In genomic region chr13:53052188-53052587, GRCm38 (mm10) we compare ENCODE assay signal across 31 mouse cellular contexts.
"Had no signal": no experiment of that assay in that cellular context is flagged by ENCODE, and none has a peak within 500 bp of the region (broad histone marks: within the 10 kb centered on the region; RNA-seq: fewer than 3 reads in every experiment).

No protein-coding gene starts in this region.

- H3K9ac ChIP-seq: limb, embryonic 12.5 days; limb, embryonic 13.5 days; limb, embryonic 15.5 days; liver, embryonic 12.5 days; liver, embryonic 13.5 days; liver, embryonic 14.5 days; liver, embryonic 15.5 days; liver, postnatal 0 days; lung, embryonic 14.5 days; lung, embryonic 15.5 days; midbrain, embryonic 12.5 days; midbrain, embryonic 13.5 days; midbrain, embryonic 15.5 days had no signal

- ATAC-seq: liver, embryonic 12.5 days; liver, postnatal 0 days; lung, postnatal 0 days; midbrain, embryonic 13.5 days; midbrain, embryonic 15.5 days; midbrain, embryonic 16.5 days had no signal

- H3K9me3 ChIP-seq: limb, embryonic 10.5 days; limb, embryonic 13.5 days; limb, embryonic 15.5 days; liver, embryonic 12.5 days; liver, embryonic 13.5 days; liver, embryonic 15.5 days; lung, embryonic 15.5 days; midbrain, embryonic 10.5 days; midbrain, embryonic 12.5 days; midbrain, embryonic 13.5 days; midbrain, embryonic 15.5 days had no signal

- H3K27ac ChIP-seq: left cerebral cortex, adult 2 months; limb, embryonic 10.5 days; limb, embryonic 12.5 days; limb, embryonic 13.5 days; limb, embryonic 15.5 days; liver, embryonic 12.5 days; liver, embryonic 13.5 days; liver, embryonic 14.5 days; liver, embryonic 15.5 days; lung, embryonic 15.5 days; macrophage; midbrain, embryonic 10.5 days; midbrain, embryonic 12.5 days; midbrain, embryonic 13.5 days; midbrain, embryonic 15.5 days had no signal

- H3K27me3 ChIP-seq: limb, embryonic 12.5 days; limb, embryonic 13.5 days; limb, embryonic 15.5 days; liver, embryonic 12.5 days; liver, embryonic 13.5 days; liver, embryonic 15.5 days; lung, embryonic 15.5 days; midbrain, embryonic 12.5 days; midbrain, embryonic 13.5 days; midbrain, embryonic 15.5 days had no signal

- H3K4me1 ChIP-seq: limb, embryonic 10.5 days; limb, embryonic 15.5 days; liver, embryonic 12.5 days; liver, embryonic 13.5 days; liver, embryonic 15.5 days; lung, embryonic 15.5 days; megakaryocyte, embryonic 14.5 days; midbrain, embryonic 10.5 days; midbrain, embryonic 12.5 days; midbrain, embryonic 13.5 days; midbrain, embryonic 15.5 days had no signal

- H3K36me3 ChIP-seq: limb, embryonic 10.5 days; limb, embryonic 12.5 days; limb, embryonic 13.5 days; limb, embryonic 15.5 days; liver, embryonic 12.5 days; liver, embryonic 13.5 days; liver, embryonic 15.5 days; lung, embryonic 15.5 days; midbrain, embryonic 10.5 days; midbrain, embryonic 12.5 days; midbrain, embryonic 13.5 days; midbrain, embryonic 15.5 days had no signal

- DNase-seq: left cerebral cortex, postnatal 4 days; liver; liver, embryonic 13.5 days; liver, postnatal 0 days; lung, adult 18-20 months; lung, adult 2 months; lung, embryonic 14.5 days; lung, postnatal 10 days; lung, postnatal 14 days; lung, postnatal 36 days; lung, postnatal 4 days had no signal

- H3K4me3 ChIP-seq: left cerebral cortex, adult 2 months; limb, embryonic 10.5 days; limb, embryonic 12.5 days; limb, embryonic 13.5 days; limb, embryonic 15.5 days; liver, embryonic 12.5 days; liver, embryonic 13.5 days; liver, embryonic 15.5 days; lung, embryonic 15.5 days; megakaryocyte, embryonic 14.5 days; midbrain, embryonic 10.5 days; midbrain, embryonic 12.5 days; midbrain, embryonic 13.5 days; midbrain, embryonic 15.5 days; myocyte had no signal

- H3K4me2 ChIP-seq: limb, embryonic 12.5 days; limb, embryonic 13.5 days; limb, embryonic 15.5 days; liver, embryonic 11.5 days; liver, embryonic 12.5 days; liver, embryonic 13.5 days; liver, embryonic 15.5 days; lung, embryonic 14.5 days; lung, embryonic 15.5 days; midbrain, embryonic 11.5 days; midbrain, embryonic 12.5 days; midbrain, embryonic 13.5 days; midbrain, embryonic 15.5 days had no signal
